Mouse (Mus musculus) liver, embryonic 15.5 days (tissue): ENCODE measurements at regions not wholly inside any gene's neighbourhood (a gene's known extent, or its start where the extent isn't known, plus 50 kb on each side); places are given as distances from the start of the nearest gene placed in this dataset.

Experiments used
- ATAC-seq: fragments of 200-750 bp; cut with Nextera tagmentation; 2 replicates; pipeline ENCODE4 v1.8.0; 2017; ENCODE audit warnings: moderate number of reproducible peaks, mild to moderate bottlenecking, moderate library complexity; ENCODE audit not compliant: insufficient read depth
- H3K27ac ChIP-seq: fragments of 300-500 bp; sonication (generic); replicated peaks from 2 replicates; pipeline ENCODE4 v1.5.1; 2015; ENCODE audit warnings: mild to moderate bottlenecking, inconsistent platforms
- H3K27me3 ChIP-seq: fragments of 300-500 bp; sonication (generic); 2 replicates; pipeline ENCODE4 v1.6.1; 2015; ENCODE audit warnings: mild to moderate bottlenecking, inconsistent platforms
- H3K36me3 ChIP-seq: fragments of 300-500 bp; sonication (generic); replicated peaks from 2 replicates; pipeline ENCODE4 v1.6.1; 2015; ENCODE audit warnings: moderate library complexity, mild to moderate bottlenecking, inconsistent platforms
- H3K4me1 ChIP-seq: fragments of 300-500 bp; sonication (generic); replicated peaks from 2 replicates; pipeline ENCODE4 v1.6.1; 2015; ENCODE audit warnings: inconsistent platforms
- H3K4me2 ChIP-seq: fragments of 300-500 bp; sonication (generic); 2 replicates; pipeline ENCODE4 v1.6.1; 2015; ENCODE audit warnings: moderate library complexity, mild to moderate bottlenecking, inconsistent platforms
- H3K4me3 ChIP-seq: fragments of 300-500 bp; sonication (generic); replicated peaks from 2 replicates; pipeline ENCODE4 v1.5.1; 2015; ENCODE audit warnings: mild to moderate bottlenecking, inconsistent platforms
- H3K9ac ChIP-seq: fragments of 300-500 bp; sonication (generic); 2 replicates; pipeline ENCODE4 v1.6.1; 2015; ENCODE audit warnings: moderate library complexity, mild to moderate bottlenecking, inconsistent platforms
- H3K9me3 ChIP-seq: fragments of 300-500 bp; sonication (generic); replicated peaks from 2 replicates; pipeline ENCODE4 v1.6.1; 2016; ENCODE audit warnings: inconsistent platforms
- WGBS: fragments of 180-500 bp; shearing (Covaris S2); methylation state at CpG from one replicate; pipeline ENCODE4 v1.1.7; 2015; ENCODE audit warnings: mixed read lengths; ENCODE audit not compliant: insufficient replicate concordance; 5-methylcytosine and 5-hydroxymethylcytosine counted together

- no peaks in the 10 kb centered on the region for H3K4me1 ChIP-seq
Measured at GRCm38 (mm10) chr13:52049249-52049648, 202.8 kb downstream of the Gadd45g start.

GRCm38 (mm10) chr13:52055741-52056140 is 209.3 kb downstream of the Gadd45g start:
- no peaks in the 10 kb centered on the region for H3K9me3 ChIP-seq
- H3K4me3 ChIP-seq = no peak overlapping the region
- H3K4me2 ChIP-seq = no peak overlapping the region
- no peak overlapping the region for H3K9ac ChIP-seq
- no peak for ATAC-seq
- H3K4me1 ChIP-seq = peaks cover 11% of the 10 kb centered on the region
- H3K27ac ChIP-seq = no peak overlapping the region
- WGBS = 67% methylated on average over 8 of the region's 8 CpGs
- H3K36me3 ChIP-seq = no peaks in the 10 kb centered on the region
- H3K27me3 ChIP-seq = no peaks in the 10 kb centered on the region

More at GRCm38 (mm10) chr13:52049249-52049648, 202.8 kb downstream of the Gadd45g start:
- Histone ChIP-seq H3K4me2 (no peak overlapping the region), H3K4me3 (no peak overlapping the region), H3K36me3 (no peaks in the 10 kb centered on the region), H3K9me3 (no peaks in the 10 kb centered on the region), H3K27ac (no peak overlapping the region), H3K9ac (no peak overlapping the region), H3K27me3 (no peaks in the 10 kb centered on the region)
- no peak for ATAC-seq
- WGBS = 71% methylated on average over 2 of the region's 2 CpGs

GRCm38 (mm10) chr13:52057456-52057855 is 211.0 kb downstream of the Gadd45g start:
- H3K4me1 ChIP-seq = peaks cover 24% of the 10 kb centered on the region
- H3K4me2 ChIP-seq = no peak overlapping the region
- H3K9ac ChIP-seq = no peak overlapping the region
- 62% methylated on average over 10 of the region's 10 CpGs for WGBS
- H3K27ac ChIP-seq = no peak overlapping the region
- ATAC-seq = no peak
- H3K27me3 ChIP-seq = no peaks in the 10 kb centered on the region
- no peaks in the 10 kb centered on the region for H3K9me3 ChIP-seq
- H3K4me3 ChIP-seq = no peak overlapping the region
- no peaks in the 10 kb centered on the region for H3K36me3 ChIP-seq

GRCm38 (mm10) chr13:52059756-52060417 is 213.4 kb downstream of the Gadd45g start:
- Histone ChIP-seq H3K4me1 (peaks cover 24% of the 10 kb centered on the region), H3K27ac (no peak overlapping the region; the same call in 1 of the 2 replicates), H3K27me3 (no peaks in the 10 kb centered on the region), H3K36me3 (no peaks in the 10 kb centered on the region), H3K4me3 (no peak overlapping the region), H3K4me2 (no peak overlapping the region), H3K9me3 (no peaks in the 10 kb centered on the region), H3K9ac (no peak overlapping the region)
- no peak for ATAC-seq
- WGBS = 72% methylated on average over 22 of the region's 22 CpGs

- ATAC-seq = peak; percentile 44
- Histone ChIP-seq H3K4me3 (no peak overlapping the region), H3K4me1 (peaks cover 24% of the 10 kb centered on the region), H3K27ac (no peak overlapping the region; the same call in 1 of the 2 replicates), H3K27me3 (no peaks in the 10 kb centered on the region), H3K9ac (no peak overlapping the region), H3K4me2 (no peak overlapping the region), H3K9me3 (no peaks in the 10 kb centered on the region), H3K36me3 (no peaks in the 10 kb centered on the region)
- WGBS = 64% methylated on average over 10 of the region's 10 CpGs
Measured at GRCm38 (mm10) chr13:52060418-52060870, 214.0 kb downstream of the Gadd45g start.

GRCm38 (mm10) chr13:52061454-52061853 is 215.0 kb downstream of the Gadd45g start:
- H3K27ac ChIP-seq = no peak overlapping the region; the same call in 1 of the 2 replicates
- H3K27me3 ChIP-seq = no peaks in the 10 kb centered on the region
- ATAC-seq = peak; percentile 42; the same call in 1 of the 2 replicates
- no peaks in the 10 kb centered on the region for H3K36me3 ChIP-seq
- H3K9me3 ChIP-seq = no peaks in the 10 kb centered on the region
- H3K9ac ChIP-seq = no peak overlapping the region
- no peak overlapping the region for H3K4me3 ChIP-seq
- peaks cover 24% of the 10 kb centered on the region for H3K4me1 ChIP-seq
- no peak overlapping the region for H3K4me2 ChIP-seq

GRCm38 (mm10) chr13:52061881-52062280 is 215.4 kb downstream of the Gadd45g start:
- peak; percentile 35; the same call in 1 of the 2 replicates for ATAC-seq
- no peak overlapping the region for H3K4me3 ChIP-seq
- no peak overlapping the region for H3K27ac ChIP-seq

GRCm38 (mm10) chr13:52062576-52062975 is 216.1 kb downstream of the Gadd45g start:
- no peak overlapping the region for H3K4me3 ChIP-seq
- H3K4me1 ChIP-seq = peaks cover 29% of the 10 kb centered on the region
- no peak overlapping the region for H3K4me2 ChIP-seq
- no peak for ATAC-seq
- H3K9me3 ChIP-seq = no peaks in the 10 kb centered on the region
- no peak overlapping the region for H3K9ac ChIP-seq
- 67% methylated on average over 1 of the region's 1 CpGs for WGBS
- no peaks in the 10 kb centered on the region for H3K27me3 ChIP-seq
- H3K27ac ChIP-seq = no peak overlapping the region
- no peaks in the 10 kb centered on the region for H3K36me3 ChIP-seq

More at GRCm38 (mm10) chr13:52061881-52062280, 215.4 kb downstream of the Gadd45g start:
- H3K4me2 ChIP-seq = no peak overlapping the region
- H3K9me3 ChIP-seq = no peaks in the 10 kb centered on the region
- peaks cover 24% of the 10 kb centered on the region for H3K4me1 ChIP-seq
- no peaks in the 10 kb centered on the region for H3K27me3 ChIP-seq
- no peaks in the 10 kb centered on the region for H3K36me3 ChIP-seq
- 26% methylated on average over 4 of the region's 4 CpGs for WGBS
- H3K9ac ChIP-seq = no peak overlapping the region

- Histone ChIP-seq H3K4me2 (no peak overlapping the region), H3K4me3 (no peak overlapping the region), H3K4me1 (peaks cover 40% of the 10 kb centered on the region), H3K27me3 (no peaks in the 10 kb centered on the region), H3K36me3 (no peaks in the 10 kb centered on the region), H3K27ac (no peak overlapping the region), H3K9ac (no peak overlapping the region), H3K9me3 (no peaks in the 10 kb centered on the region)
- no peak for ATAC-seq
- 67% methylated on average over 5 of the region's 5 CpGs for WGBS
Measured at GRCm38 (mm10) chr13:52065274-52065673, 218.8 kb downstream of the Gadd45g start.

GRCm38 (mm10) chr13:52065720-52066119 is 219.2 kb downstream of the Gadd45g start:
- WGBS = 67% methylated on average over 6 of the region's 6 CpGs
- Histone ChIP-seq H3K4me1 (peaks cover 40% of the 10 kb centered on the region), H3K9me3 (no peaks in the 10 kb centered on the region), H3K4me3 (no peak overlapping the region), H3K27ac (no peak overlapping the region), H3K36me3 (no peaks in the 10 kb centered on the region), H3K27me3 (no peaks in the 10 kb centered on the region), H3K9ac (no peak overlapping the region), H3K4me2 (no peak overlapping the region)
- ATAC-seq = no peak

GRCm38 (mm10) chr13:52067048-52067447 is 220.6 kb downstream of the Gadd45g start:
- Histone ChIP-seq H3K27ac (no peak overlapping the region), H3K4me2 (no peak overlapping the region)

More at GRCm38 (mm10) chr13:52067048-52067447, 220.6 kb downstream of the Gadd45g start:
- Histone ChIP-seq H3K9ac (no peak overlapping the region), H3K4me3 (no peak overlapping the region), H3K4me1 (peaks cover 32% of the 10 kb centered on the region), H3K36me3 (no peaks in the 10 kb centered on the region), H3K9me3 (no peaks in the 10 kb centered on the region), H3K27me3 (no peaks in the 10 kb centered on the region)
- ATAC-seq = no peak
- 26% methylated on average over 4 of the region's 4 CpGs for WGBS
